Mouse (Mus musculus): Measurements from ENCODE around the gene Ccdc74a. TPM values are rescaled to one million over a fixed set of nuclear protein-coding genes. Genes with fewer than 3 reads are reported as not detected.

Ccdc74a gene
- polyA plus RNA-seq, 1 experiment, result 9.6 TPM

- Histone ChIP-seq H3K4me3 (ENCODE audit: insufficient read depth, poor library complexity, severe bottlenecking) (peak overlapping the region; percentile 27), H3K79me2 (ENCODE audit: control insufficient read depth, insufficient read depth) (no peaks in the 10 kb centered on the region), H3ac (ENCODE audit: control insufficient read depth, insufficient read length, low read depth) (peak overlapping the region; percentile 8), H3K36me3 (ENCODE audit: control insufficient read depth, insufficient read depth) (peaks cover 55% of the 10 kb centered on the region), H3K79me3 (ENCODE audit: low read depth) (no peaks in the 10 kb centered on the region), H3K27me3 (ENCODE audit: control insufficient read depth, insufficient read depth, insufficient read length) (no peaks in the 10 kb centered on the region)
- TF ChIP-seq MYOD1 (IDR thresholded peaks at IDR 0.05; ENCODE audit: control insufficient read depth, insufficient read length, low read depth) (no peak), MYOG (IDR thresholded peaks at IDR 0.05; ENCODE audit: control insufficient read depth, extremely low read depth, insufficient read length) (no peak), CEBPB (IDR thresholded peaks at IDR 0.05; ENCODE audit: low read depth) (no peak), FOSL1 (IDR thresholded peaks at IDR 0.05; ENCODE audit: insufficient read depth, low read length, poor library complexity, severe bottlenecking) (no peak), MAX (IDR thresholded peaks at IDR 0.05) (no peak), USF1 (IDR thresholded peaks at IDR 0.05; ENCODE audit: low read depth) (no peak), CTCF (IDR thresholded peaks at IDR 0.05; ENCODE audit: control insufficient read depth, insufficient read depth, insufficient read length) (no peak)
Measured at GRCm38 (mm10) chr16:17647156-17647555, 886 bp downstream of the Ccdc74a start.

DNA sequence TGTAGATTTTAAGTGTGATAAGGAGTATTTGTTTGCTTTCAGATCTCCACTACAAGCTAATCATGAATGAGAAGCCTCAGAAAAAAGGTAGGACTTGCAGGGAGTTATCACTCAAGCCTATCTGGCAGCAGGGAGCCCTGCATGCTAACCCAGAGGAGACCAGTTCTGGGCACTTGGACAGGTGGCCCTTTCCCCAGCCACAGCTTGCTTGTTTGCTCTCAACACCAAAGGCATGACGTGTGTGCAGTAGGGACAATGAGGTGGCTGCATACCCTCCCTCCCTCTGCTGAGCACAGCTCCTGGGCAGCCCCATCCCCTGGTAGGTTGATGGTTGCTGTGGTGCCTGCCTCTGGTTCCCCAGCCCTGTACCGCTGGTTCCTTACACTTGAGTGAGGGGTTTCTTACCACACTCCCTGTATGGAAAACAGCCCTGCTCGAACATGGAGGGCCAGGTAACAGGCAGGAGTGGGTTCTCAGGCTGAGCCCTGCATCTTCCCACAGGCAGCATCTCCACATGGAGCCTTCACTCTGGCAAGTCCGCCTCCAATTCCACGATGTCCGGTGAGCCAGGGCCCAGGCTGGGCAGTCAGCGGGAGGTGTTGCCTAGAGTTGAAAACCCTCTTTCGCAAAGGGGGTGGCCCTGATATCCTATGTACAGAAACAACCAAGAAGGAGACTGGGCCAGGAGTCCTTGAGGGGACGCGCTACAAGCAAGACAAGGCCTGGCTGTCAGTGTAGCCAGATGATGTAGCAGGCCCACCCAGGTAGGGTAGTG lies 1.5 kb downstream of the Ccdc74a start:
- H3K27me3 ChIP-seq (ENCODE audit: control insufficient read depth, insufficient read depth, insufficient read length), result no peaks in the 10 kb centered on the region
- TF ChIP-seq MYOG (IDR thresholded peaks at IDR 0.05; ENCODE audit: control insufficient read depth, extremely low read depth, insufficient read length), result no peak
- no peak for TF ChIP-seq CTCF (IDR thresholded peaks at IDR 0.05; ENCODE audit: control insufficient read depth, insufficient read depth, insufficient read length)
- no peak for TF ChIP-seq MAX (IDR thresholded peaks at IDR 0.05)
- no peak for TF ChIP-seq MYOD1 (IDR thresholded peaks at IDR 0.05; ENCODE audit: control insufficient read depth, insufficient read length, low read depth)
- TF ChIP-seq CEBPB (IDR thresholded peaks at IDR 0.05; ENCODE audit: low read depth), result no peak
- TF ChIP-seq USF1 (IDR thresholded peaks at IDR 0.05; ENCODE audit: low read depth), result no peak
- TF ChIP-seq FOSL1 (IDR thresholded peaks at IDR 0.05; ENCODE audit: insufficient read depth, low read length, poor library complexity, severe bottlenecking), result no peak
- H3K4me3 ChIP-seq (ENCODE audit: insufficient read depth, poor library complexity, severe bottlenecking), result no peak overlapping the region

DNA sequence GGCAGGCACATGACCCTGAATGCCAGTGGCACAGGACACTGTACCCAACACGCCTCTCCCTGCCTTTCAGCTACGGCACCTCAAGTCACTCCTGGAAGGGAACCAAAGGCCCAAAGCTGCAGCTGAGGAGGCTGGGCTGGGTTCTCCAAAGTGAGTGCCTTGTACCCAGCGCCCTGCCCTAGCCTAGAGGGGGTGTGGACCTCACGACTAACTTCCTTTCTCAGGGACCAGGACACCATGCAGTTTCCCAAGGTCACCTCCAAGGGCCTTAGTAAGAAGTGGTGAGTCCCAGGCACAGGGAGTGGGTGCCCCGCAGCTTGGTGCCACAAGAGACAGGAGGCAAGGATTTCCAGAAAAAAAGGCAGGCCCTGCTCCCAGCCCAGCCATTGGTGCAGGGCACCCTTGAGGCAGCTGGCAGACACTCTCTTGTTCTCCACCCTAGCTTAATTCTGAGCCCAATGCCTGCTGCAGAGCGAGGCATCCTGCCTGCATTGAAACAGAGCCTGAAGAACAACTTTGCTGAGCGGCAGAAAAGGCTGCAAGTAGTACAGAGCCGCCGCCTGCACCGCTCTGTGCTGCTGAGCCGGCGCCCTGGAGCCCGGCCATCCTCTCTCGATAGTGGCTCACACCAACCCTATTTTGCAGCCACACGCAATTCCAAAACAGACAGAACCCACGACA lies 3.8 kb downstream of the Ccdc74a start:
- H3K27me3 ChIP-seq (ENCODE audit: control insufficient read depth, insufficient read depth, insufficient read length), result no peaks in the 10 kb centered on the region
- peaks cover 59% of the 10 kb centered on the region for H3K36me3 ChIP-seq (ENCODE audit: control insufficient read depth, insufficient read depth)
- H3K4me3 ChIP-seq (ENCODE audit: insufficient read depth, poor library complexity, severe bottlenecking), result no peak overlapping the region
- no peaks in the 10 kb centered on the region for H3K79me3 ChIP-seq (ENCODE audit: low read depth)
- TF ChIP-seq MYOD1 (IDR thresholded peaks at IDR 0.05; ENCODE audit: control insufficient read depth, insufficient read length, low read depth) (no peak), MAX (IDR thresholded peaks at IDR 0.05) (no peak), CTCF (IDR thresholded peaks at IDR 0.05; ENCODE audit: control insufficient read depth, insufficient read depth, insufficient read length) (no peak), CEBPB (IDR thresholded peaks at IDR 0.05; ENCODE audit: low read depth) (no peak), MYOG (IDR thresholded peaks at IDR 0.05; ENCODE audit: control insufficient read depth, extremely low read depth, insufficient read length) (no peak), FOSL1 (IDR thresholded peaks at IDR 0.05; ENCODE audit: insufficient read depth, low read length, poor library complexity, severe bottlenecking) (no peak), USF1 (IDR thresholded peaks at IDR 0.05; ENCODE audit: low read depth) (no peak)
- no peak overlapping the region for H3ac ChIP-seq (ENCODE audit: control insufficient read depth, insufficient read length, low read depth)
- no peaks in the 10 kb centered on the region for H3K79me2 ChIP-seq (ENCODE audit: control insufficient read depth, insufficient read depth)

More for the DNA sequence above, 1.5 kb downstream of the Ccdc74a start:
- peaks cover 56% of the 10 kb centered on the region for H3K36me3 ChIP-seq (ENCODE audit: control insufficient read depth, insufficient read depth)
- no peak overlapping the region for H3ac ChIP-seq (ENCODE audit: control insufficient read depth, insufficient read length, low read depth)
- no peaks in the 10 kb centered on the region for H3K79me2 ChIP-seq (ENCODE audit: control insufficient read depth, insufficient read depth)
- no peaks in the 10 kb centered on the region for H3K79me3 ChIP-seq (ENCODE audit: low read depth)

DNA sequence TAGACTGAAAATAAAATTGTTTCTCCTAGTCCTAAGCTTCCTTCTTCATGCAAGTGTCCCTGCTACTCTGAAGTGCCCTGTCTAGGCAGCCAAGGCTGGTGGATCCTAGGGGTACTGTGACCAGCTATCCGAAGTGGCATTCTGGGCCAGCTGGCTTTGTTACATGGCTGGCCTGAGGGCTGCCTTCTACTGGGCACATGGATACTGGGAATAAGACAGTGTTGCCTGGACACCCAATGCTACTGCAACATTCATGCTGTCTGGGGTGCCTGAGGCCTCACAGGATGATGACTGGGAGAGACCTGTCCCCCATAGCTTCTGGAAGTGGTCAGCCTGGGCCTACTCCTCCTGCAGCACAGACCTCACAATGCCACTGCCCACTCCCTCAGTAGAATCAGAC lies 4.4 kb downstream of the Ccdc74a start:
- Histone ChIP-seq H3K79me2 (ENCODE audit: control insufficient read depth, insufficient read depth) (no peaks in the 10 kb centered on the region), H3K36me3 (ENCODE audit: control insufficient read depth, insufficient read depth) (peaks cover 57% of the 10 kb centered on the region), H3K79me3 (ENCODE audit: low read depth) (no peaks in the 10 kb centered on the region), H3K27me3 (ENCODE audit: control insufficient read depth, insufficient read depth, insufficient read length) (no peaks in the 10 kb centered on the region), H3K4me3 (ENCODE audit: insufficient read depth, poor library complexity, severe bottlenecking) (no peak overlapping the region), H3ac (ENCODE audit: control insufficient read depth, insufficient read length, low read depth) (no peak overlapping the region)
- TF ChIP-seq CEBPB (IDR thresholded peaks at IDR 0.05; ENCODE audit: low read depth), result no peak
- TF ChIP-seq MYOD1 (IDR thresholded peaks at IDR 0.05; ENCODE audit: control insufficient read depth, insufficient read length, low read depth), result no peak
- no peak for TF ChIP-seq MYOG (IDR thresholded peaks at IDR 0.05; ENCODE audit: control insufficient read depth, extremely low read depth, insufficient read length)
- TF ChIP-seq CTCF (IDR thresholded peaks at IDR 0.05; ENCODE audit: control insufficient read depth, insufficient read depth, insufficient read length), result no peak
- no peak for TF ChIP-seq MAX (IDR thresholded peaks at IDR 0.05)
- no peak for TF ChIP-seq FOSL1 (IDR thresholded peaks at IDR 0.05; ENCODE audit: insufficient read depth, low read length, poor library complexity, severe bottlenecking)

DNA sequence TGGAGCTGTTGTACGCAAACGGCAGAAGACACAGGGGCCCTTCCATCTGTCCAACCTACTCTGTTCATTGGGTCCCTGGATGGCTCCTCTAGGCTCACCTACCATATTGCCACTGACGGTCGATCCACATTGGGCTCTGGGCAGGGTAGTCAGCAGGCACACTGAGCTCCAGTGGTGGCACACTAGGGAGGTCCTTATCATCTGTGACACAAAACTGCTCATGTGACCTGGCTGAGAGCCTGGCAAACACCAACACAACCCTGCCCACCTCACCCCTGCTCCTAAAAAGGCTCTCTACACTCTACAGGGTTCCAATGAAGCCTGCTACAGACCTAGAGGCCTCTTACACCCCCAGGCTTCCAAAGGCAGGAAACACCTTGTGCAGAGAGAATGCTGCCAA lies 6.3 kb downstream of the Ccdc74a start:
- H3K79me3 ChIP-seq (ENCODE audit: low read depth), result no peaks in the 10 kb centered on the region
- peaks cover 64% of the 10 kb centered on the region for H3K36me3 ChIP-seq (ENCODE audit: control insufficient read depth, insufficient read depth)
- H3K27me3 ChIP-seq (ENCODE audit: control insufficient read depth, insufficient read depth, insufficient read length), result no peaks in the 10 kb centered on the region
- H3ac ChIP-seq (ENCODE audit: control insufficient read depth, insufficient read length, low read depth), result no peak overlapping the region
- TF ChIP-seq MYOG (IDR thresholded peaks at IDR 0.05; ENCODE audit: control insufficient read depth, extremely low read depth, insufficient read length), result no peak
- TF ChIP-seq MAX (IDR thresholded peaks at IDR 0.05), result no peak
- TF ChIP-seq CTCF (IDR thresholded peaks at IDR 0.05; ENCODE audit: control insufficient read depth, insufficient read depth, insufficient read length), result no peak
- TF ChIP-seq FOSL1 (IDR thresholded peaks at IDR 0.05; ENCODE audit: insufficient read depth, low read length, poor library complexity, severe bottlenecking), result no peak
- no peak for TF ChIP-seq MYOD1 (IDR thresholded peaks at IDR 0.05; ENCODE audit: control insufficient read depth, insufficient read length, low read depth)
- TF ChIP-seq USF1 (IDR thresholded peaks at IDR 0.05; ENCODE audit: low read depth), result no peak
- no peak for TF ChIP-seq CEBPB (IDR thresholded peaks at IDR 0.05; ENCODE audit: low read depth)
- no peak overlapping the region for H3K4me3 ChIP-seq (ENCODE audit: insufficient read depth, poor library complexity, severe bottlenecking)
- H3K79me2 ChIP-seq (ENCODE audit: control insufficient read depth, insufficient read depth), result no peaks in the 10 kb centered on the region
